Mouse (Mus musculus) hindbrain, embryonic 14.5 days (tissue): ENCODE data around the gene Grik3. TPM values are rescaled to one million over a fixed set of nuclear protein-coding genes. Genes with fewer than 3 reads are reported as not detected.

Source experiments
- ATAC-seq: fragments of 200-750 bp; cut with Nextera tagmentation; 2 replicates; pipeline ENCODE4 v1.8.0; 2017; ENCODE audit warnings: moderate number of reproducible peaks, mild to moderate bottlenecking, moderate TSS enrichment, moderate library complexity; ENCODE audit not compliant: low FRiP score
- DNase-seq: peaks from one replicate; pipeline ENCODE4 v3.0.0-alpha.2; 2015; ENCODE audit warnings: low spot score
- H3K27ac ChIP-seq: fragments of 300-500 bp; sonication (generic); 2 replicates; pipeline ENCODE4 v1.5.1; 2014; ENCODE audit warnings: mild to moderate bottlenecking, moderate library complexity
- H3K27me3 ChIP-seq: fragments of 300-500 bp; sonication (generic); 2 replicates; pipeline ENCODE4 v1.6.1; 2014; ENCODE audit warnings: mild to moderate bottlenecking, low read length, mixed read lengths; ENCODE audit not compliant: control insufficient read depth, insufficient read depth
- H3K36me3 ChIP-seq: fragments of 300-500 bp; sonication (generic); replicated peaks from 2 replicates; pipeline ENCODE4 v1.6.1; 2014; ENCODE audit not compliant: control insufficient read depth, insufficient read depth
- H3K4me1 ChIP-seq: fragments of 300-500 bp; sonication (generic); replicated peaks from 2 replicates; pipeline ENCODE4 v1.6.1; 2014; ENCODE audit warnings: antibody characterized with exemption, low read length, mixed read lengths; ENCODE audit not compliant: control insufficient read depth, insufficient read depth
- H3K4me2 ChIP-seq: fragments of 300-500 bp; sonication (generic); replicated peaks from 2 replicates; pipeline ENCODE4 v1.6.1; 2014; ENCODE audit warnings: mild to moderate bottlenecking, moderate library complexity
- H3K4me3 ChIP-seq: fragments of 300-500 bp; sonication (generic); replicated peaks from 2 replicates; pipeline ENCODE4 v1.5.1; 2014; ENCODE audit warnings: mild to moderate bottlenecking, low read length
- H3K9ac ChIP-seq: fragments of 300-500 bp; sonication (generic); 2 replicates; pipeline ENCODE4 v1.6.1; 2014
- H3K9me3 ChIP-seq: fragments of 300-500 bp; sonication (generic); 2 replicates; pipeline ENCODE4 v1.6.1; 2016; ENCODE audit warnings: low read length; ENCODE audit not compliant: control insufficient read depth
- WGBS: fragments of 180-500 bp; shearing (Covaris S2); extraction: QIAGEN DNeasy Blood & Tissue Kit; methylation state at CpG from one replicate; pipeline ENCODE4 v1.1.7; 2014; 5-methylcytosine and 5-hydroxymethylcytosine counted together
- polyA plus RNA-seq: library from polyadenylated mRNA; unstranded; fragments of >200 nt; fragmentation: Nextera tagmentation; extraction: Ambion mirVana; gene quantifications from 2 replicates; pipeline ENCODE4 v1.2.1, GENCODE M21; 2014

Grik3 gene
- polyA plus RNA-seq, 1 experiment from 2014 or later: 6.0 TPM

DNA sequence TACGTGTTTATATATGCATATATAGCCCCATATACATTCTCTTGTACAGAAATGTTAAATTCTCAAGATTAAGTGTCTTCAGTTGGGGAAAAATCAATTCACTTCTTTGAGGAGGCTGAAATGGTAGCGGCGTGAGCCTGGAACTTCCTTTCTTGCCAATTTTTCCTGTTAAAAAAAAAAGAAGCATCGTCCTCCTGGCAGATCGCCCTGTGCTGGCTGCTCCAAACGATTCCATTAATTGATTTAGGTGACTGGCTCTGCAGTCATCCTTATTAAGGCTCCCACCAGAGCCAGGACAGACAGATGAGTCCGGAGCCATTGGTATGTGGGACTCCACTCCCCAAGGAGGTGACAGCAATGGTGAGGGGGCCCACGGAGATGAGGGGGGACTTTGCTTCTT is 209.8 kb downstream of the Grik3 start:
- Histone ChIP-seq H3K27me3 (no peaks in the 10 kb centered on the region), H3K4me3 (no peak overlapping the region), H3K4me2 (no peak overlapping the region)

DNA sequence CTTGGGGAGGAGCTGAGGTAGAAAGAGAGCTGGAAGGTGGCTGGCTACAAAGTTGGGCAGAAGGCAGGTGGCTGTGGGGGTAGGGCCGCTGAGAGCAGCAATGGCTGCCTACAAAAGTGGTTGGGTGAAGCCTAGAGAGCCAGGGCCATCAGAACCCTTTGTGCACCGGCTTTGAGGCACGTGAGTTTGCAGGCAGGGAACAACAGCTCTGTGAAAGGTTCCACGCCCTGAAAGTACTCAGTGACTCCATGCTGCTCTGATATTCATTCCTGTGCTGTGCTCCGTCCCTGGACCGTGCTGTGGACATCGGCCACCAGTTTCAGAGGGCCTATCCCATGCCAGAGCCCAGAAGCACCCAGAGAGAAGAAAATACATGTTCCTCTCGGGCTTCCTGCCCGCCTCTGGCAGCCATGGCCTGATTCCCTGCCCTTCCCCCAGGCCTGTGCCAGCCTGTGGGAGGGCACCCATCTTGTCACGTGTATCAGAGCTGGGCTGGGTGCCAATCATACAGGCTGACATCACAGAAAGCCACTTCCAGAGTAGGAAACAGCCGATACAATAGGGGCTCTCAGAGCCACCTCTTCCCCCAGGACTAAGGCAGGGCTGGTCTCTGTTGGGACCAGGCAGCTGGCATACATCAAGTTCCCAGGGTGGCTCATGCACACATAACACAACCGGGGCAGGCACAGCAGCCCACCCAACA is 212.3 kb downstream of the Grik3 start:
- DNase-seq: peak; percentile 78
- 54% methylated on average over 12 of the region's 12 CpGs for WGBS
- no peaks in the 10 kb centered on the region for H3K27me3 ChIP-seq
- H3K4me3 ChIP-seq: no peak overlapping the region
- H3K9ac ChIP-seq: no peak overlapping the region
- peak overlapping the region; percentile 68 for H3K27ac ChIP-seq
- peaks cover 11% of the 10 kb centered on the region for H3K4me1 ChIP-seq
- no peak overlapping the region for H3K4me2 ChIP-seq
- peak; percentile 86 for ATAC-seq
- 0 out of 2 replicates have a peak, but pooled peaks cover 8% of the 10 kb centered on the region for H3K36me3 ChIP-seq
- H3K9me3 ChIP-seq: no peaks in the 10 kb centered on the region

More for the DNA sequence above, 209.8 kb downstream of the Grik3 start:
- H3K27ac ChIP-seq: no peak overlapping the region
- no peak overlapping the region for H3K9ac ChIP-seq
- no peaks in the 10 kb centered on the region for H3K9me3 ChIP-seq
- 44% methylated on average over 8 of the region's 8 CpGs for WGBS
- H3K4me1 ChIP-seq: peaks cover 35% of the 10 kb centered on the region
- no peak for ATAC-seq
- 0 out of 2 replicates have a peak, but pooled peaks cover 8% of the 10 kb centered on the region for H3K36me3 ChIP-seq
- peak; percentile 67 for DNase-seq

DNA sequence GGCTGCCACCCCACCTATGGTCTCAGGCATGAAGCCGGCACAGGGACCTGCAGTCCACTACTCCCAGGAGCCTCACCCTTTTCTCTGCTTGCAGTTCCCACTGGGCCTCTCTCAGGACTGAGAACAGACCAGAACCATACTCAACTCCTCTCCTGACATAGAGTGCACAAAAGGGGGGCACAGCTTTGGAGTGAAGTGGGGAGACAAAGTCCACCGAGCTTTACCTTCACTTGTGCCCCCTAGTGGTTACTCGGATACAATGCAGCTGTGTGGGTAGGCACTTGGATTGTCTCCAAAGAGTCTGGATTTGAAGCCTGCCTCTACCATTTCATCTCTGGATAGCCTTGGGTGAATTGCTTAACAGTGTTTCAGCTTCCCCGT is 212.8 kb downstream of the Grik3 start:
- Histone ChIP-seq H3K4me1 (peaks cover 8% of the 10 kb centered on the region), H3K36me3 (peaks cover 9% of the 10 kb centered on the region; the same call in 1 of the 2 replicates), H3K9me3 (no peaks in the 10 kb centered on the region), H3K27me3 (no peaks in the 10 kb centered on the region), H3K4me3 (no peak overlapping the region), H3K27ac (peak overlapping the region; percentile 68), H3K9ac (no peak overlapping the region), H3K4me2 (no peak overlapping the region)
- WGBS: 37% methylated on average over 4 of the region's 4 CpGs
- ATAC-seq: peak; percentile 37; the same call in 1 of the 2 replicates
- DNase-seq: peak; percentile 70

DNA sequence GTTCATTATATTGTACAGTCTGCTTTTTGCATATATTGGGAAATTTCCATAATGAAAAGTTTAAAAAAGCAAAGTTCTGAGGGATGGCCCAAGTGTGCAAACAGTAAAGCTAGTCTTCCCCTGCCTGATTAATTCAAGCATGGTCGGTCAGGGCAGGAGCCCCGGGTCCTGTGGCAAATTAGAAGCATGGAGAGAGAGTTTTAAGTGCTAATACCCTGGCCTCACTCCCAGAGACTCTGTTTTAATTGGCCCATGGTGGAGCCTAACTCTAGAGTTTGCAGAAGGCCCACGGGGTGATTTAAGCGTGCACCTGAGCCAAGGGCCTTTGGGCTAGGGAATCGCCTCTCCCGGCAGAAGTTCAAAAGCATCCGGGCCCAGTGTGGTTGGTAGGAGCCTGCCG is 215.2 kb downstream of the Grik3 start:
- ATAC-seq: no peak
- Histone ChIP-seq H3K27me3 (no peaks in the 10 kb centered on the region), H3K4me2 (no peak overlapping the region), H3K4me3 (no peak overlapping the region), H3K9me3 (no peaks in the 10 kb centered on the region), H3K27ac (no peak overlapping the region), H3K4me1 (peaks cover 8% of the 10 kb centered on the region), H3K36me3 (peaks cover 15% of the 10 kb centered on the region; the same call in 1 of the 2 replicates), H3K9ac (no peak overlapping the region)
- WGBS: 53% methylated on average over 8 of the region's 8 CpGs
- DNase-seq: no peak

GRCm38 (mm10) chr4:125709716-125710115 is 219.2 kb downstream of the Grik3 start:
- no peak for ATAC-seq
- no peaks in the 10 kb centered on the region for H3K27me3 ChIP-seq
- no peak for DNase-seq
- WGBS: 89% methylated on average over 10 of the region's 10 CpGs
- H3K4me3 ChIP-seq: no peak overlapping the region
- no peaks in the 10 kb centered on the region for H3K4me1 ChIP-seq
- H3K9ac ChIP-seq: no peak overlapping the region
- H3K4me2 ChIP-seq: no peak overlapping the region
- H3K36me3 ChIP-seq: peaks cover 12% of the 10 kb centered on the region; the same call in 1 of the 2 replicates
- no peaks in the 10 kb centered on the region for H3K9me3 ChIP-seq
- H3K27ac ChIP-seq: no peak overlapping the region

DNA sequence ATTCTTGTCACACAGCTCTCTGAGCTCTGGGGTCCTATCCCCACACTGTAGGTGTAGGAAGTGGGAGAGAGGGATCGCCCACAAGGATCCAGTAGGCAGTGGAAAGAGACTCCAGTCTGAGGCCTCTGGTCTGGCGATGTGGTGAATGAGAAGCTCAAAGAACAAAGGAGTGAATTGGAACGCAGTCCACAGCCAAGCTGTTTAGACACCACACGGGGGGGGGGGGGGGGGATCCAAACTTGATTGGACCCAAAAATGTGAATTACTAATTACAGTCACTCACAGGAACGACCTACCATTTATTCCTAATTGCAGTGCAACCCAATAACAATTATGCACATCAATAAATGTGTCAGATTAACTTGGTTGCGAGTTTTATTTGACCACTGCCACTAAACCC is 227.4 kb downstream of the Grik3 start:
- no peaks in the 10 kb centered on the region for H3K9me3 ChIP-seq
- no peak for ATAC-seq
- H3K4me1 ChIP-seq: peaks cover 29% of the 10 kb centered on the region
- no peak overlapping the region for H3K27ac ChIP-seq
- no peak overlapping the region; the same call in 1 of the 2 replicates for H3K4me2 ChIP-seq
- H3K27me3 ChIP-seq: no peaks in the 10 kb centered on the region; the same call in 1 of the 2 replicates
- no peaks in the 10 kb centered on the region for H3K36me3 ChIP-seq
- no peak for DNase-seq
- no peak overlapping the region for H3K4me3 ChIP-seq
- H3K9ac ChIP-seq: no peak overlapping the region
- 45% methylated on average over 5 of the region's 6 CpGs for WGBS

- DNase-seq (peak; percentile 36), ATAC-seq (peak; percentile 57; the same call in 1 of the 2 replicates)
- H3K4me2 ChIP-seq: no peak overlapping the region; the same call in 1 of the 2 replicates
- peak overlapping the region; percentile 56; the same call in 1 of the 2 replicates for H3K27ac ChIP-seq
- H3K9me3 ChIP-seq: no peaks in the 10 kb centered on the region
- no peak overlapping the region for H3K4me3 ChIP-seq
- H3K27me3 ChIP-seq: no peaks in the 10 kb centered on the region; the same call in 1 of the 2 replicates
- 23% methylated on average over 18 of the region's 18 CpGs for WGBS
- peaks cover 29% of the 10 kb centered on the region for H3K4me1 ChIP-seq
- no peak overlapping the region for H3K9ac ChIP-seq
- H3K36me3 ChIP-seq: no peaks in the 10 kb centered on the region
Observed at GRCm38 (mm10) chr4:125718429-125719140, 228.1 kb downstream of the Grik3 start.

DNA sequence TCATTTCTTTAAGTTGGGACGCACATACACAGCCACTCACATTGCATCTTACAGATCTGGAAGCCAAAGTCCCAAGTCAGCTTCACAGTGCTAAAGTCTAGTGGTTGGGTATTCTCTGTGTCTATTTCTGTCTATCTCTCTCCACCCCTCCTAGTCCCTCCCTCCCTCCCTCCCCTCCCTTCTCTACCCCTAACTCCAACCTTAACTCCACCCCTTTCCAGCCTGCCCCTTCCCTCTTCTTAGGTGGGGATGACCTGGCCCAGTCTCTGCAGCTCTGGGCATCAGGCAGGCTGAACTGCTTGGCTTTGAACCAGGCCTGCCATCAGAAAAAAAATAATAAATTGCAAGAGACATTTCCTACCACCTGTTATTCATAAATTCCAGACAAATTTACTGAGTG is 235.7 kb downstream of the Grik3 start:
- peak overlapping the region; percentile 52; the same call in 1 of the 2 replicates for H3K4me2 ChIP-seq
- peaks cover 31% of the 10 kb centered on the region for H3K4me1 ChIP-seq
- peaks cover 13% of the 10 kb centered on the region for H3K27me3 ChIP-seq
- H3K36me3 ChIP-seq: no peaks in the 10 kb centered on the region
- ATAC-seq: no peak
- no peak overlapping the region for H3K27ac ChIP-seq
- 83% methylated on average over 1 of the region's 1 CpGs for WGBS
- H3K9ac ChIP-seq: no peak overlapping the region
- no peak overlapping the region for H3K4me3 ChIP-seq
- DNase-seq: no peak
- no peaks in the 10 kb centered on the region for H3K9me3 ChIP-seq

- DNase-seq (no peak), ATAC-seq (no peak)
- Histone ChIP-seq H3K27me3 (peaks cover 13% of the 10 kb centered on the region), H3K4me1 (peaks cover 31% of the 10 kb centered on the region), H3K27ac (0 out of 2 replicates have a peak overlapping the region, but pooled peaks have one; percentile 9), H3K36me3 (no peaks in the 10 kb centered on the region), H3K4me3 (0 out of 2 replicates have a peak overlapping the region, but pooled peaks have one; percentile 1), H3K9ac (no peak overlapping the region), H3K4me2 (peak overlapping the region; percentile 52), H3K9me3 (no peaks in the 10 kb centered on the region)
- 22% methylated on average over 10 of the region's 10 CpGs for WGBS
Observed at GRCm38 (mm10) chr4:125727030-125727429, 236.5 kb downstream of the Grik3 start.
